In genomic region chr2:175338097-175338496, GRCm38 (mm10) we compare ENCODE assay signal across 8 mouse cellular contexts. TPM values are rescaled to one million over a fixed set of nuclear protein-coding genes. Genes with fewer than 3 reads are reported as not detected.
DNase-seq lines count a peak whose midpoint lies in the region; ATAC-seq and TF ChIP-seq lines count a peak whose summit lies in the region.
"Not testable (repeated sequence)": the region's sequence is repeated elsewhere in the genome, so short reads cannot be mapped to it uniquely, and the experiment has no call there.

Gm4631 (minus strand) TSS chr2:175338197.

- no CpG with 5 or more reads among the region's 8 CpGs for WGBS in bone marrow, adult 2 months
- no CpG with 5 or more reads among the region's 8 CpGs for whole genome bisulfite sequencing in forebrain, embryonic 11.5 days
- no CpG with 5 or more reads among the region's 8 CpGs for WGBS in hindbrain, embryonic 11.5 days
- WGBS in limb, embryonic 12.5 days = no CpG with 5 or more reads among the region's 8 CpGs
- no CpG with 5 or more reads among the region's 8 CpGs for WGBS in midbrain, embryonic 14.5 days

- not testable (repeated sequence) for H3K36me3 ChIP-seq in forebrain, embryonic 11.5 days (ENCODE audit: control insufficient read depth, insufficient read depth, low read length); hindbrain, embryonic 11.5 days (ENCODE audit: control insufficient read depth, insufficient read depth, low read length); limb, embryonic 12.5 days; midbrain, embryonic 14.5 days (ENCODE audit: control insufficient read depth, insufficient read depth, low read length)

- not testable (repeated sequence) for H3K4me3 ChIP-seq in bone marrow, adult 2 months (replicated peaks; ENCODE audit: control insufficient read depth, low read depth, low read length); forebrain, embryonic 11.5 days (ENCODE audit: low read depth, low read length); hindbrain, embryonic 11.5 days (ENCODE audit: low read depth, low read length); limb, embryonic 12.5 days (replicated peaks); midbrain, embryonic 14.5 days (replicated peaks; ENCODE audit: low read depth, low read length)

- not testable (repeated sequence) for DNase-seq in forebrain, embryonic 11.5 days (ENCODE audit: low spot score); hindbrain, embryonic 11.5 days (ENCODE audit: low spot score); layer of hippocampus, adult 8-10 months (ENCODE audit: low spot score in 2 of 2); midbrain, embryonic 14.5 days

- not testable (repeated sequence) for H3K9ac ChIP-seq in forebrain, embryonic 11.5 days (ENCODE audit: low read length); hindbrain, embryonic 11.5 days (ENCODE audit: low read depth, low read length); limb, embryonic 12.5 days (replicated peaks); midbrain, embryonic 14.5 days (replicated peaks; ENCODE audit: low read length)

- not testable (repeated sequence) for TF ChIP-seq POLR2A in bone marrow, adult 2 months (IDR thresholded peaks at IDR 0.05; ENCODE audit: borderline replicate concordance, control insufficient read depth, low read depth, low read length)

- H3K27ac ChIP-seq in bone marrow, adult 2 months (ENCODE audit: control insufficient read depth, insufficient read depth, low read depth, low read length, poor library complexity); forebrain, embryonic 11.5 days (ENCODE audit: low read depth, low read length); hindbrain, embryonic 11.5 days (ENCODE audit: low read depth, low read length); limb, embryonic 12.5 days; midbrain, embryonic 14.5 days (replicated peaks; ENCODE audit: low read depth, low read length): not testable (repeated sequence)

- H3K27me3 ChIP-seq in forebrain, embryonic 11.5 days (ENCODE audit: control insufficient read depth, insufficient read depth, low read length); hindbrain, embryonic 11.5 days (ENCODE audit: control insufficient read depth, insufficient read depth, low read length); limb, embryonic 12.5 days; midbrain, embryonic 14.5 days (ENCODE audit: control insufficient read depth, insufficient read depth, low read length): not testable (repeated sequence)

- not testable (repeated sequence) for H3K4me2 ChIP-seq in forebrain, embryonic 11.5 days (ENCODE audit: low read depth, low read length, severe bottlenecking); hindbrain, embryonic 11.5 days (replicated peaks; ENCODE audit: low read depth, low read length); limb, embryonic 12.5 days; midbrain, embryonic 14.5 days (ENCODE audit: low read length)

- not testable (repeated sequence) for H3K4me1 ChIP-seq in bone marrow, adult 2 months (ENCODE audit: control insufficient read depth, insufficient read depth, low read length); forebrain, embryonic 11.5 days (replicated peaks; ENCODE audit: control insufficient read depth, insufficient read depth, low read length); hindbrain, embryonic 11.5 days (replicated peaks; ENCODE audit: control insufficient read depth, insufficient read depth, low read length); limb, embryonic 12.5 days (replicated peaks); midbrain, embryonic 14.5 days (ENCODE audit: control insufficient read depth, insufficient read depth, low read length)

- ATAC-seq in CD4-positive, CD25-positive, alpha-beta regulatory T cell, adult 4 months; forebrain, embryonic 11.5 days (replicated peaks; ENCODE audit: low FRiP score); granulocyte monocyte progenitor cell, adult 5-6 weeks (replicated peaks; ENCODE audit: poor library complexity, severe bottlenecking); hindbrain, embryonic 11.5 days (ENCODE audit: low FRiP score); limb, embryonic 12.5 days (ENCODE audit: insufficient number of reproducible peaks, insufficient read depth, low FRiP score, low TSS enrichment, low read depth); midbrain, embryonic 14.5 days (ENCODE audit: low FRiP score, low TSS enrichment): not testable (repeated sequence)

- not testable (repeated sequence) for H3K9me3 ChIP-seq in forebrain, embryonic 11.5 days (ENCODE audit: control insufficient read depth, low read length); hindbrain, embryonic 11.5 days (ENCODE audit: control insufficient read depth, low read length); limb, embryonic 12.5 days; midbrain, embryonic 14.5 days (ENCODE audit: control insufficient read depth, low read length)

- TF ChIP-seq CTCF in bone marrow, adult 2 months (IDR thresholded peaks at IDR 0.05; ENCODE audit: control insufficient read depth, insufficient read depth, low read length) = not testable (repeated sequence)

RNA-seq across cellular contexts. Expression of gene Gm4631, which starts in this region (rescaled TPM):
- polyA plus RNA-seq in CD4-positive, CD25-positive, alpha-beta regulatory T cell, adult 4 months (2017; shearing (Covaris generic)) = 10 to 100 TPM; 10.5 to 16.6 TPM
- 11.4 and 13.4 TPM in 2 replicates for polyA plus RNA-seq in bone marrow, adult 2 months (2011; ENCODE audit: insufficient read depth, insufficient read length, low replicate concordance, missing spikeins)
- 22.9 and 26.6 TPM in 2 replicates for polyA plus RNA-seq in forebrain, embryonic 11.5 days (2014; fragmentation: Nextera tagmentation; extraction: Ambion mirVana)
- 24.3 and 33.5 TPM in 2 replicates for total RNA-seq in granulocyte monocyte progenitor cell, adult 5-6 weeks (2014; fragmentation: Nextera tagmentation)
- total RNA-seq in granulocyte monocyte progenitor cell, adult 5-6 weeks (2017) = 21.0 and 21.9 TPM in 2 replicates
- polyA plus RNA-seq in hindbrain, embryonic 11.5 days (2014; fragmentation: Nextera tagmentation; extraction: Ambion mirVana) = 24.0 and 25.1 TPM in 2 replicates
- 10 to 100 TPM; 61.9 to 81.5 (median 72.0) TPM for total RNA-seq in layer of hippocampus, adult 8-10 months (2022)
- polyA plus RNA-seq in limb, embryonic 12.5 days (2016; fragmentation: Nextera tagmentation; extraction: Ambion mirVana) = 22.9 and 24.5 TPM in 2 replicates
- polyA plus RNA-seq in midbrain, embryonic 14.5 days (2014; fragmentation: Nextera tagmentation; extraction: Ambion mirVana) = 21.1 and 23.0 TPM in 2 replicates
